Mouse (Mus musculus): ENCODE measurements around the gene Hs3st1.
"Not testable (repeated sequence)": the region's sequence is repeated elsewhere in the genome, so short reads cannot be mapped to it uniquely, and the experiment has no call there.

Hs3st1 gene

GRCm38 (mm10) chr5:39755375-39755774 lies at the start of gene Hs3st1:
TSS of gene Hs3st1 (minus strand) at chr5:39755475.
- not testable (repeated sequence) for DNase-seq (ENCODE audit: low spot score)

- no peak for DNase-seq (ENCODE audit: low spot score)
Measured at GRCm38 (mm10) chr5:39804663-39805062, 49.4 kb upstream of the Hs3st1 start.

GRCm38 (mm10) chr5:39803941-39804340 lies 48.7 kb upstream of the Hs3st1 start:
- no peak for DNase-seq (ENCODE audit: low spot score)

GRCm38 (mm10) chr5:39803457-39803856 lies 48.2 kb upstream of the Hs3st1 start:
- DNase-seq (ENCODE audit: low spot score): no peak

- no peak for DNase-seq (ENCODE audit: low spot score)
Measured at GRCm38 (mm10) chr5:39802110-39802509, 46.8 kb upstream of the Hs3st1 start.

- DNase-seq (ENCODE audit: low spot score): no peak
Measured at GRCm38 (mm10) chr5:39777094-39777710, 21.9 kb upstream of the Hs3st1 start.

- no peak for DNase-seq (ENCODE audit: low spot score)
Measured at GRCm38 (mm10) chr5:39771680-39772348, 16.5 kb upstream of the Hs3st1 start.

GRCm38 (mm10) chr5:39761682-39762456 lies 6.6 kb upstream of the Hs3st1 start:
- DNase-seq (ENCODE audit: low spot score): peak; percentile 5

GRCm38 (mm10) chr5:39758890-39759475 lies 3.7 kb upstream of the Hs3st1 start:
- DNase-seq (ENCODE audit: low spot score): no peak

GRCm38 (mm10) chr5:39736843-39737242 lies 18.4 kb downstream of the Hs3st1 start:
- DNase-seq (ENCODE audit: low spot score): no peak

- no peak for DNase-seq (ENCODE audit: low spot score)
Measured at GRCm38 (mm10) chr5:39733750-39734443, 21.4 kb downstream of the Hs3st1 start.

GRCm38 (mm10) chr5:39733013-39733749 lies 22.1 kb downstream of the Hs3st1 start:
- no peak for DNase-seq (ENCODE audit: low spot score)

GRCm38 (mm10) chr5:39715694-39716550 lies 39.4 kb downstream of the Hs3st1 start:
- DNase-seq (ENCODE audit: low spot score): peak; percentile 7

- DNase-seq (ENCODE audit: low spot score): peak; percentile 8
Measured at GRCm38 (mm10) chr5:39715193-39715592, 40.1 kb downstream of the Hs3st1 start.

- DNase-seq (ENCODE audit: low spot score): no peak
Measured at GRCm38 (mm10) chr5:39705539-39705938, 49.7 kb downstream of the Hs3st1 start.

GRCm38 (mm10) chr5:39660826-39661225 lies 94.4 kb downstream of the Hs3st1 start:
- DNase-seq (ENCODE audit: low spot score): no peak

GRCm38 (mm10) chr5:39659417-39659816 lies 95.9 kb downstream of the Hs3st1 start:
- DNase-seq (ENCODE audit: low spot score): no peak

- DNase-seq (ENCODE audit: low spot score): no peak
Measured at GRCm38 (mm10) chr5:39644827-39645380, 110.4 kb downstream of the Hs3st1 start.

- DNase-seq (ENCODE audit: low spot score): peak; percentile 80
Measured at GRCm38 (mm10) chr5:39643924-39644826, 111.1 kb downstream of the Hs3st1 start.

Measured in urinary bladder, postnatal 25 days (tissue).